Mouse (Mus musculus): ENCODE measurements around the gene Pnpla5. TPM values are rescaled to one million over a fixed set of nuclear protein-coding genes. Genes with fewer than 3 reads are reported as not detected.

The Pnpla5 gene
- polyA plus RNA-seq, 1 experiment from 2014 or later: not detected

Small RNA genes within 50 kb of the gene (microRNA-seq; reads per million reads assigned to microRNA genes)
- gene Mir6392: not detected

Other genes with a start within 250 kb of the Pnpla5 start
- gene Efcab6, start 57.8 kb downstream of the Pnpla5 start, polyA plus RNA-seq (2015; fragmentation: Nextera tagmentation; extraction: Ambion mirVana): 0.16 and 0.27 TPM in 2 replicates
- gene Sult4a1, start 17.4 kb downstream of the Pnpla5 start, polyA plus RNA-seq (2015; fragmentation: Nextera tagmentation; extraction: Ambion mirVana): 1.1 and 2.4 TPM in 2 replicates
- 0.45 and 1.1 TPM in 2 replicates for gene Pnpla3, start 44.7 kb upstream of the Pnpla5 start, polyA plus RNA-seq (2015; fragmentation: Nextera tagmentation; extraction: Ambion mirVana)
- gene Samm50, start 69.1 kb upstream of the Pnpla5 start, polyA plus RNA-seq (2015; fragmentation: Nextera tagmentation; extraction: Ambion mirVana): 127 and 132 TPM in 2 replicates
- gene Parvb, start 108.9 kb upstream of the Pnpla5 start, polyA plus RNA-seq (2015; fragmentation: Nextera tagmentation; extraction: Ambion mirVana): 3.8 and 4.7 TPM in 2 replicates
- 1.4 and 2.2 TPM in 2 replicates for gene Parvg, start 200.9 kb upstream of the Pnpla5 start, polyA plus RNA-seq (2015; fragmentation: Nextera tagmentation; extraction: Ambion mirVana)

All from kidney, embryonic 15.5 days (tissue).